Mouse (Mus musculus) monocyte, adult 5-6 weeks (primary cell): ENCODE data around the gene Klhdc8a. TPM values are rescaled to one million over a fixed set of nuclear protein-coding genes. Genes with fewer than 3 reads are reported as not detected.

ENCODE experiments used
- ATAC-seq: fragments of 153-309, 156-312 bp; replicated peaks from 2 replicates; pipeline ENCODE4 v1.8.0; 2017; ENCODE audit warnings: mild to moderate bottlenecking; ENCODE audit not compliant: low TSS enrichment, insufficient number of reproducible peaks, severe bottlenecking, poor library complexity, low FRiP score
- total RNA-seq: library from RNA; stranded (forward); fragments of 200-1000, 200-491, 200-594 nt; gene quantifications from 3 replicates; pipeline ENCODE4 v1.2.3, GENCODE M21; 2017

The Klhdc8a gene
- total RNA-seq, 1 experiment from 2014 or later: not detected

GRCm38 (mm10) chr1:132311174-132311859 is 12.9 kb downstream of the Klhdc8a start:
- ATAC-seq: peak; percentile 46; the same call in 1 of the 2 replicates

GRCm38 (mm10) chr1:132312043-132312442 is 13.6 kb downstream of the Klhdc8a start:
- no peak for ATAC-seq

- peak; percentile 38 for ATAC-seq
Observed at GRCm38 (mm10) chr1:132312703-132313102, 14.3 kb downstream of the Klhdc8a start.

GRCm38 (mm10) chr1:132315889-132316624 is 17.6 kb downstream of the Klhdc8a start, which contains the start of gene Nuak2:
Gene Nuak2, plus strand, starts transcription at chr1:132316126.
- peak; percentile 70 for ATAC-seq

GRCm38 (mm10) chr1:132316625-132316994 is 18.2 kb downstream of the Klhdc8a start:
- ATAC-seq: peak; percentile 29

GRCm38 (mm10) chr1:132317413-132317812 is 19.0 kb downstream of the Klhdc8a start:
- ATAC-seq: no peak

GRCm38 (mm10) chr1:132317894-132318863 is 19.8 kb downstream of the Klhdc8a start:
- peak; percentile 29; the same call in 1 of the 2 replicates for ATAC-seq

GRCm38 (mm10) chr1:132319242-132319641 is 20.8 kb downstream of the Klhdc8a start:
- no peak for ATAC-seq

- ATAC-seq: no peak
Observed at GRCm38 (mm10) chr1:132321821-132322580, 23.6 kb downstream of the Klhdc8a start.

- ATAC-seq: no peak
Observed at GRCm38 (mm10) chr1:132322711-132323542, 24.5 kb downstream of the Klhdc8a start.

GRCm38 (mm10) chr1:132326777-132327176 is 28.4 kb downstream of the Klhdc8a start:
- ATAC-seq: no peak

- ATAC-seq: no peak
Observed at GRCm38 (mm10) chr1:132327477-132327876, 29.1 kb downstream of the Klhdc8a start.

GRCm38 (mm10) chr1:132328565-132328964 is 30.1 kb downstream of the Klhdc8a start:
- ATAC-seq: no peak

GRCm38 (mm10) chr1:132329656-132330055 is 31.2 kb downstream of the Klhdc8a start:
- ATAC-seq: no peak

GRCm38 (mm10) chr1:132330397-132330796 is 32.0 kb downstream of the Klhdc8a start:
- no peak for ATAC-seq

GRCm38 (mm10) chr1:132331283-132331682 is 32.9 kb downstream of the Klhdc8a start:
- no peak for ATAC-seq

GRCm38 (mm10) chr1:132333201-132333600 is 34.8 kb downstream of the Klhdc8a start:
- ATAC-seq: no peak
